ENCODE assay signal across 10 mouse cellular contexts in the genomic region with DNA sequence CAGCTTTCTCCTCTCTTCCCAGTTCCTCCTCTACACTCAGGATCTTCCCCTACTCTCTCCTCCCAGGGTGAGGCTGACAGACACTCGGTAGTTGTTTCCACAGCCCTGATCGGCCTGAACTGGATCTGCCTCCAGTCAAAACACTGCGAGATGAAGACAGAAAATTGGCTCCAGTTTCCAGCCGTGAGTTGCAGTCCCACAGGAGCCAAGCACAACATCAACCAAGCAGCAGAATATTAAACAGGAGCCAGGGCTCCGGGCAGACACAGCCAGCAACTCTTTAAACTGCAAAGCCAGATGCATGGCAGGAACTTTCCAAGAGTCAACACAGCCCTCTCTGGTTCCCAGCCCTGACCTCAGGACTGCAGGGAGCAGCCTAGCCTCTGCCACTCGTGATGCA. TPM values are rescaled to one million over a fixed set of nuclear protein-coding genes. Genes with fewer than 3 reads are reported as not detected.
DNase-seq lines count a peak whose midpoint lies in the region; ATAC-seq and TF ChIP-seq lines count a peak whose summit lies in the region.
"Had no signal": no experiment of that assay in that cellular context is flagged by ENCODE, and none has a peak within 500 bp of the region (broad histone marks: within the 10 kb centered on the region; RNA-seq: fewer than 3 reads in every experiment).

No protein-coding gene starts in this region.

- H3K9ac ChIP-seq in hindbrain, embryonic 16.5 days (ENCODE audit: low read depth, low read length): peak overlapping the region; percentile 25; the same call in 1 of the 2 replicates
- H3K9ac ChIP-seq in lung, postnatal 0 days (replicated peaks; ENCODE audit: low read depth): no peak overlapping the region

- TF ChIP-seq CTCF in lung, postnatal 0 days (IDR thresholded peaks at IDR 0.05): no peak

- peaks cover 40% of the 10 kb centered on the region for H3K4me1 ChIP-seq in hindbrain, embryonic 16.5 days (ENCODE audit: control insufficient read depth, insufficient read depth, low read depth, low read length)
- peaks cover 7% of the 10 kb centered on the region for H3K4me1 ChIP-seq in lung, postnatal 0 days (ENCODE audit: insufficient read depth, low read depth, low read length)

- peak; percentile 37 for DNase-seq in right cerebral cortex, adult 18-20 months
- DNase-seq in right cerebral cortex, postnatal 36 days (ENCODE audit: low spot score in 2 of 2): no peak
- peak; percentile 71 for DNase-seq in gastrocnemius, postnatal 25 days
- peak; percentile 49 for DNase-seq in lung, postnatal 0 days (ENCODE audit: low spot score)
- DNase-seq in layer of hippocampus, adult 9-10 months (ENCODE audit: low spot score): no peak

- TF ChIP-seq EP300 in lung, postnatal 0 days (IDR thresholded peaks at IDR 0.05): no peak

- H3K36me3 ChIP-seq in hindbrain, embryonic 16.5 days (ENCODE audit: control insufficient read depth, insufficient read depth, low read length): peaks cover 30% of the 10 kb centered on the region
- H3K36me3 ChIP-seq in lung, postnatal 0 days (ENCODE audit: insufficient read depth, low read length): no peaks in the 10 kb centered on the region

- H3K9me3 ChIP-seq in hindbrain, embryonic 16.5 days (ENCODE audit: control insufficient read depth, low read length): no peaks in the 10 kb centered on the region
- no peaks in the 10 kb centered on the region for H3K9me3 ChIP-seq in lung, postnatal 0 days (ENCODE audit: low read length)

- H3K4me3 ChIP-seq in hindbrain, embryonic 16.5 days (ENCODE audit: low read length): peak overlapping the region; percentile 13
- no peak overlapping the region for H3K4me3 ChIP-seq in lung, postnatal 0 days (ENCODE audit: low read depth, low read length)
- H3K4me3 ChIP-seq: erythroblast, embryonic 14.5 days had no signal

- peak; percentile 66 for ATAC-seq in hindbrain, embryonic 16.5 days
- ATAC-seq in lung, postnatal 0 days: no peak; the same call in 1 of the 2 replicates
- no peak for ATAC-seq in activated CD4-positive, CD25-positive, alpha-beta regulatory T cell, adult 4 months
- ATAC-seq in granulocyte monocyte progenitor cell, adult 5-6 weeks (replicated peaks; ENCODE audit: poor library complexity, severe bottlenecking): no peak

- peak overlapping the region; percentile 41 for H3K4me2 ChIP-seq in hindbrain, embryonic 16.5 days (ENCODE audit: low read length)
- H3K4me2 ChIP-seq in lung, postnatal 0 days (replicated peaks; ENCODE audit: low read depth, low read length): no peak overlapping the region

- peak overlapping the region; percentile 72 for H3K27ac ChIP-seq in hindbrain, embryonic 16.5 days (ENCODE audit: low read depth, low read length)
- H3K27ac ChIP-seq in lung, postnatal 0 days (ENCODE audit: low read length): no peak overlapping the region

- WGBS in hindbrain, embryonic 16.5 days: 3% methylated on average over 6 of the region's 6 CpGs
- WGBS in lung, postnatal 0 days: 19% methylated on average over 6 of the region's 6 CpGs

- peaks cover 4% of the 10 kb centered on the region; the same call in 1 of the 2 replicates for H3K27me3 ChIP-seq in hindbrain, embryonic 16.5 days (replicated peaks; ENCODE audit: control insufficient read depth, insufficient read depth, low read length)
- 0 out of 2 replicates have a peak, but pooled peaks cover 3% of the 10 kb centered on the region for H3K27me3 ChIP-seq in lung, postnatal 0 days (replicated peaks; ENCODE audit: insufficient read depth, low read length)

RNA-seq across cellular contexts. Expression of a gene that starts 3.9 kb away (rescaled TPM):
- 1 to 10 TPM; 3.4 to 3.7 TPM for total RNA-seq in gastrocnemius, postnatal 25 days (2021)
- polyA plus RNA-seq in hindbrain, embryonic 16.5 days (2015; fragmentation: Nextera tagmentation; extraction: Ambion mirVana): 8.5 and 18.5 TPM in 2 replicates
- polyA plus RNA-seq in lung, postnatal 0 days (2015; fragmentation: Nextera tagmentation; extraction: Ambion mirVana): 3.2 and 3.4 TPM in 2 replicates
- not detected for polyA plus RNA-seq in activated CD4-positive, CD25-positive, alpha-beta regulatory T cell, adult 4 months (2017; shearing (Covaris generic))
- not detected in 2 replicates for total RNA-seq in granulocyte monocyte progenitor cell, adult 5-6 weeks (2014; fragmentation: Nextera tagmentation)
- not detected in 2 replicates for total RNA-seq in granulocyte monocyte progenitor cell, adult 5-6 weeks (2017)
- total RNA-seq: MEL had no signal

Comparison
In these comparisons a context has a peak if more than half of its experiments do, and no peak if none do; other contexts are left out.
1. DNase-seq: peak in right cerebral cortex, adult 18-20 months (single experiment), gastrocnemius, postnatal 25 days (single experiment) and lung, postnatal 0 days (single experiment); none in right cerebral cortex, postnatal 36 days (0 of 2) and layer of hippocampus, adult 9-10 months (single experiment).